Mouse (Mus musculus): Measurements from ENCODE around the gene Sdc3. TPM values are rescaled to one million over a fixed set of nuclear protein-coding genes. Genes with fewer than 3 reads are reported as not detected.

The Sdc3 gene
- total RNA-seq, 2 experiments from 2014 or later: 36.6 to 46.8 TPM

- DNase-seq (ENCODE audit: low spot score in 2 of 2): no peak
Observed at GRCm38 (mm10) chr4:130819806-130820205, 27.5 kb downstream of the Sdc3 start.

DNA sequence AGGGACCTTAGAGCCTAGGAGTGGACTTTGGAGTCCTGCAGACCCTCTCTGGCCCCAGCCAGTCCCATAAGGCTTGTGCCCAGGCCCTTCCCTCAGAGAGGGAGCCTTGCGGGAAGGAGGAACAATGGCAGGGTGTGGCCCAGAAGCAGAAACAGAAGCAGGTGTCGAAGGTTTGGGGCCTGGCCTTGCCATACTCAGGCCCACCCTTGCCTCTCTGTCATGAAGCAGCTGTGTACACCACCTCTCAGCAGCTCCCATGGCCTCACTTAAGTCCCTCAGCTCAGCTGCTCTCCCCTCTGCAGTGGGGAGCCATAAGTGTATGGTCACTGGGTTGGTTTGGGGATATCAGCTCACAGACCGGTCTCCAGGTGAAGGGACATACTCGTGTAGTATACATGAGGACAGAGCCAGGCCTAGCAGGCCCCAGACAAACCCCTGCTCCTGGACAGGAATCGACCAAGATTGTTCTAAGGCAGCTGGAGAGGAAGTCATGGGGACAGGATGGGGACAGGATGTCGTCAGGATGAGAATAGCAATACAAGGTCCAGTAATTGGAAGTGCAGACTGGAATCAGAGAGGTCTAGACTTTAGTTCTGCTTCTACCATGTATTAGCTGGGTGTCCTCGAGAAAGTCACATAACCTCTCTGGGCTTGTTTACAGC lies 28.4 kb downstream of the Sdc3 start:
- DNase-seq (ENCODE audit: low spot score in 2 of 2): no peak

DNA sequence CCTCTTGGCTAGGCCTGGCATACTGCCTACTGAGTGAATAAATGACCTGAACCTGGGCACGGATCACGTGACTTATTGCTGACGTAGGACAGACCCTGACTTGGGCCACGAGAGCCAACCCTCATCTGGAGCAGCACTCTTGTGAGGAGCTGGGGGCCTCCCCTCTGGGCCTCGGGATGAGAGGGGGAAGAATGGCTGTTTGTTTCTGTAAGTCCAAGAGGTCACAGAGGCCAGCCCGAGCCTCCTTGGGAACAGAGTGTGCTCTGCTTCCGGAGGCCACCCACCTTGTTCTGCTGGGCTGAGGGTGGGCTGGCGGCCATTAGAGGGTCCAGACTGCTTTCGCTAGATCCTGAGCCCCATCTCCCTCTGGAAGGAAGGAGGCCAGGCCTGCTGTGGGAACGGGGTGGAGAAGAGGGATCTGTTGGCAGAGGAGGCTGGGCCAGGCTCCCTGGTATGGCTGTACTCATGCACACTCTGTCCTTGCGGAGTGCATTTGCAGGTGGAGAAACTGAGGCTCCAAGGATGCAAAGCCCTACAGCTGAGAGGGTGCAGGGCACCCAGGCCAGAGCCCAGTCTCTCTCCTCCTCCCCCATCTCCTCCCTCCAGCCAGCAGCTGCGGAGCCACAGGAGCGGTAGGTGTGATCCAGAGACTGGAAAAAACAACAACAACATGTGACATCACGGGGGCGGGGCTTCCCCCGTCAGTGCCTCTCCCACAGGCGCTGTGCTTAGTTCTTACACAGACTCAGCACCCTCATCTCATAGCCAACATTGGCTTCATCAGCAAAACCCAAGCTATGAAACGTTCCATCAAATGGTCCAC lies 36.7 kb downstream of the Sdc3 start:
- DNase-seq (ENCODE audit: low spot score in 2 of 2): no peak

- DNase-seq (ENCODE audit: low spot score in 2 of 2): no peak
Observed at GRCm38 (mm10) chr4:130834122-130834521, 41.8 kb downstream of the Sdc3 start.

GRCm38 (mm10) chr4:130835550-130835949 lies 43.2 kb downstream of the Sdc3 start:
- no peak for DNase-seq (ENCODE audit: low spot score in 2 of 2)

- no peak for DNase-seq (ENCODE audit: low spot score in 2 of 2)
Observed at GRCm38 (mm10) chr4:130836281-130837061, 44.1 kb downstream of the Sdc3 start.

DNA sequence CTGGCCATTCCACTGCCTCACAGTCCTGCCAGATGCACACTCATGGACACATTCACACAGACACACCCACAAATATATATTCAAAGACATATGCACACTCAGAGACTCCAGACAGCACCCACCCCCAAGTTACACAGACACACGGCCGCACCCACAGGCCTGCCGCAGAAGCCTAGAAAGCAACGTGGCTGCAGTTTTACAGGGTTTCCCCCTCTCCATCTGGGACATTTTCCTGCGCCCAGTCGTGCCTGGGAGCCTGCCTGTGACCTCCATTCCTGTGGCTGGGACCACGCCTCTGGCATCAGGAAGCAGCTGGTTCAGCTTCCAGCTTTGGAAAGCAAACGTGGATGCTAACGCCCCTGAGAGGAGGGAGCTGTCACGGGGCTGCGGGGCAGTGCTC lies 46.2 kb downstream of the Sdc3 start:
- DNase-seq (ENCODE audit: low spot score in 2 of 2): peak in 1 of 2 experiments; percentile 38

DNA sequence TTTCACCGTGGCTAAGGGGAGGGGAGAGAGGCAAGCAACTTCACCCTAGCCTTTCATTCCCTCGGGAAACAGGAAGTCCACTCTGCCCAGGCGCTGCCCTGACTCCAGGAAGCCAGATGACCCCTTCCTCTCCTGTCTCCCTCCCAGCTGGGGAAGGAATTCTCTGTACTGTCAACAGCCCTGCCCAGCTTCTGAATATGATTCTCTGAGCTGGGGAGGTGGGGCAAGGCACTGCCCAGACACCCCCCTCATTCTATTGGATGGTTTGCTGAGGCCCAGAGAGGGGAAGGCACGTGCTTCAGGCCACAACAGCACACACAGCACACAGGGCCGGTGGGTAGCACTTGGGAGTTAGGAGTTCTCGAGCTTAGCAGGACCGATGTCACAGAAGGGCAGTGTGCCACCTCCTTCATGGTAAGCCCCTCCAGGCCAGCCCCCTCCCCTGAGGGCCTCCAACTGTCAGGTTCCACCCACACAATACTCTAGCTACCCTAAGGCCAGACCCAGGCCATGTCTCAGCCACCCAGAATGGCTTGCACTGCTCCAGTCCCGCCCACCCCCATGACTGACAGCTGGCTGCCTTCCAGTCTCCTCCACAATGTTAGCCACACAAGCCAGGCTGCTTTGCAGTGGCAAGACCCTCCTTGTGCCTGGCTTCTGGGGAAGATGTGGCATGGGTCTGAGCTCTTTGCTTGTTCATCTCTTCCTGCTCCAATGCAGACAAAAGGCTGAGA lies 48.9 kb downstream of the Sdc3 start:
- peak in 1 of 2 experiments; percentile 45 for DNase-seq (ENCODE audit: low spot score in 2 of 2)

- no peak for DNase-seq (ENCODE audit: low spot score in 2 of 2)
Observed at GRCm38 (mm10) chr4:130848814-130849213, 56.5 kb downstream of the Sdc3 start.

DNA sequence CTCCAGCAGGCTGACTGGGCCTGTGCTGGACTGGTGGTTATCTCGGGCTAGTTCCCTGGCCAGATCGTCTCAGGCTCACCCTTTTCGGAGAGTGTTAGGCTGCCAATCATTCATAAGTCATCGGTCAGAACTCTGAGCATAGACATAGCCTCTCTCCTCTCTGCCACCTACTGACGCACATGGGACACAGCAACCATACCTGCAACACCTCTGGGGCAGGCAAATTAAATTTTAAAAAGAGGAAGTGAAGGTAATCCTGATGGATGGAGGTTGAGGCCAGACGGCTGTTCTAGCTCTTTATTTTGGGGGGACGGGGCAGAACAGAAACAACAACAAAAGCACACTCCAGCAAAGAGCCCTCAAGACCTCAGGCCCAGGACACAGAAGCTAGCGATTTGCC lies 65.3 kb downstream of the Sdc3 start:
- DNase-seq (ENCODE audit: low spot score in 2 of 2): no peak

DNA sequence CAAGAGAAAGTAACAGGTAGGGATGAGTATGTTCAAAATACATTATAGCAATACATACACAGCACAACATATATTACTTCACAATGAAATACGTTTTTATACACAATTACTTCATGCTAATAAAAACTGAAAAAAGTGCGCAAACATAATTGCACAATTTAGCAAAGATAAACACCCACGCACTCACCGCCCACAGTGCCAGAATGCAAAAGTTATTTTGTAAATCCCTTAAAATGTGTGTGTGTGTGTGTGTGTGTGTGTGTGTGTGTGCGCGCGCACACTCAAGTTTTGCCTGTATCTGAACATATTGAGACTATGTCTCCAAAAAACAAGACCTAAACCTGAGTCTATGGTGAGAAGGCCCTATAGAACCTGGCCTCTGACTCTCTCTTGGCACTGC lies 66.5 kb downstream of the Sdc3 start:
- no peak for DNase-seq (ENCODE audit: low spot score in 2 of 2)

DNA sequence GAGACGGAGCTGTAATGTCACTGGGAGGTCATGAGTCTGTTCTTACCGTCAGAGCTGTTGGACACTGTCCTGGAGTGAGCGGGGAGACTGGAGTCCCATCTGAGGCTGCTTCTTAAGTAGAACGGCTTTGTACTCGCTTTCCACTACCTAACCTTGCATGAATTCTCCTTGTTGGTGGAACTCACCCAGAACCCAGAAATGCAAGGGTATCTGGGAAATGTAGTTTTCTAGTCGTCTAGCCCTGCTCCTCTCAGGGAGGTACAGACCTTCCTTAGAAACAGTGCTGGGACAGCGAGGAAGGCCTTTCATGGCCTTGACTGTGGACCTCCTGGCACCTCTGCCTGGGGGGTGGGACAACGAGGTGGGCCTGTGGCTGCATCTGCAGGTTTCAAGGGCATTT lies 67.1 kb downstream of the Sdc3 start:
- no peak for DNase-seq (ENCODE audit: low spot score in 2 of 2)

- DNase-seq (ENCODE audit: low spot score in 2 of 2): no peak
Observed at GRCm38 (mm10) chr4:130860902-130861652, 68.7 kb downstream of the Sdc3 start.

DNA sequence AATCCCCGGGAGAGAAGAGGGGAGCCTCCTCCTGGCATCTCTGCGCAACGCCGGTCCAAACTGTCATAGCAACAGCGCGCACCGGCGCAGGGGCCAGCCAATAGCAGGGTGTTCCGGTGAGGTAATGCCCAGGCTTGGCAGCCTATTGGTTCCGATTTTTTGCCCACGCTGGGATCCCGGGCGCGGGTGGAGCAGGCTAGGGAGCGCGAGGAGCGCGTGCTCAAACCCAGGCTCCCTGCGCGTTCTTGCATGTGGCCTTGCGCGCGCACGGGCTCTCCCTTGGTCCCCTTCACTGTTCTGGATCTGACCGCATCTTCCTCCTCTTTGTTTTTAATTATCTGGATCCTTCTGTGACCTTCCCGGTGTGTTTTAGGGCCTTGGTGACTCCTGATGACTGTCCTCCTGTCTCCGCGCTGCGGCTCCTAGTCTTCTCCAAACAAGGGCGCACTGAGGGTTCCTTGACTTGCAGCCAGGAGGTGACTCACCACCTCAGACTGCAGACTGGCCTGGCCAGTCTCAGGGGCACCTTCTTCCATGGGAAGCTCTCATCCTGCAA lies 69.4 kb downstream of the Sdc3 start:
- DNase-seq (ENCODE audit: low spot score in 2 of 2): peak in 1 of 2 experiments; percentile 52

DNA sequence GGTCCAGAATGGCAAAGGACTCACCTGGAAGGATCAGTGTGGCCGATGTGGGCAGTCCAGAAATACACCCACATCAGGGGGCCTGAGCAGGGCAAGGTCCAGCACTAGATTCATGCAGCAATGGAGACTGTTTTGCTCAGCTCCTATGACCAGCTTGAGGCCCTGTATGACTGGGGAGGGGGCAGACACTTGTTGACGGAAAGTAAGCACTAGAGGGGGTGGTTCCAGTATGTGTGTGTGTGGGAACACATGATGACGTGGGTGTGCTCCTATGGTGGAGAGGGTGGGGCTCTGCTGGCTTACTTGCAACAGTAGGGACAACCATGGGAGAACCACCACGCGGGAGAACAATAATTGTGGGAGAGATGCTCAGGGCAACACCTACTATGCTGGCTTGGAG lies 70.2 kb downstream of the Sdc3 start:
- no peak for DNase-seq (ENCODE audit: low spot score in 2 of 2)

DNA sequence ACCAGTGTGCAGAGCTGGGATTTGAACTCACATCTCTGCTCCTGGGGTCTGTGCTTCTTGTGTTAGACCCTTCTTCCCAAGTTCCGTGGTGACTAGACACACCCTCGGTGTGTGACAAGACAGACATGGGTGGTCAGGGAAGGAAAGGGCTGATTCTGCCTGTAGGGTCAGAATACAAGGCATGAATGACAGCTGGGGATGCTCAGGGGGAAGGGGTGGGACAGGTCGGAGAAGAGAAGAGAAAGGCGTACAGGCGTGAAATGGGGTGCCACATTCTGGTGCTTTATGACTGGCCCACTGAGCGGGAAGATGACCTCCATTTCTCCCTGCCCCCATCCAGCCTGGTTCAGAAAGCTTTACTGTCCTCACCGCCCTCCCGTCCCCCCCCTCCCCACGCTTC lies 73.1 kb downstream of the Sdc3 start:
- peak in 1 of 2 experiments; percentile 6 for DNase-seq (ENCODE audit: low spot score in 2 of 2)

DNA sequence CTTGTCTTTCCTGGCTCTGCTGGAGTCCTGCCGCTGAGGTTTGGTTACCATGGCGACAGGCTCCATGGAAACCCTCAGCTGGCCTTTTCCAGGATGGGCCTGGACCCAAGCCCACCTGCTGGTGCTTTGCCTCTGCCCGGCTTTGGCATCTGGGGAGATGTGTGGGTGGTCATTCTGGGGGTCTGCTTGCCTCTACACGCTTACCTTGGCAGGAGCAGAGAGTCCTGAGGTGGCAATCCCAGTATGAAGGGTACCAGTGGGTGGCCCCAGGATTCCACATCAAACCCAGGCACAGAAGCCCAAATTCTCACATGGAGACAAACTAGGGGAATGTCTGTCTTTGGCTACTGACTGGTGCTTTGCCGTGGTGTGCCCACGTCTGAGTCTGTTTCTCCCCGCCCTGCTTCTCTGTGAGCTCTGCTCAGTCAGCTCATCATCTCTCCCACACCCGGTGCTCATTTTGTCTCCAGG lies 73.6 kb downstream of the Sdc3 start:
- peak in 1 of 2 experiments; percentile 8 for DNase-seq (ENCODE audit: low spot score in 2 of 2)

DNA sequence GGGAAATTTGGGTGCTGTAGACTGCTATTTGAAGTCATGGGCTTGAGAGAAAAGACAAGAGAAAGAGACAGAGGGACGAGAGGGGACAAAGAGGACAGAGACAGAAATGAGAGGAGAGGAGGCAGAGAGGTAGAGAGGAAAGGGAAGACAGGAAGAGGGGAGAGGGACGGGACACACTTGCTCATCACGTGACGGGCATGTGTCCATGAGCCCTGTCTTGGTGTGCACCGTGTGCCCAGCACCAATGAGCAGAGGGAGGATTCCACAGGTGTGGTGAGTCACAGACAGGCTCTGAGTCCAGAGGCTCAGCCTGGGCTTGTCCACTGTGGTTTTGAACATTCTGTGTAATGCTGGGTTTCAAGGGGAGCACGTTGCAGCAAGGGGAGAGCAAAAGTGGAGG lies 75.6 kb downstream of the Sdc3 start:
- DNase-seq (ENCODE audit: low spot score in 2 of 2): no peak

- no peak for DNase-seq (ENCODE audit: low spot score in 2 of 2)
Observed at GRCm38 (mm10) chr4:130868803-130869202, 76.5 kb downstream of the Sdc3 start.

GRCm38 (mm10) chr4:130872414-130872813 lies 80.1 kb downstream of the Sdc3 start:
- peak in 1 of 2 experiments; percentile 5 for DNase-seq (ENCODE audit: low spot score in 2 of 2)

Data from gastrocnemius, postnatal 4 days (tissue).